Mouse (Mus musculus): ENCODE measurements at regions not wholly inside any gene's neighbourhood (a gene's known extent, or its start where the extent isn't known, plus 50 kb on each side); places are given as distances from the start of the nearest gene placed in this dataset.
A peak's percentile ranks its signal among the peaks of the same experiment; 100 is the strongest.

- DNase-seq (ENCODE audit: low spot score): peak; percentile 42
Measured at GRCm38 (mm10) chr5:121078531-121078930, 68.6 kb upstream of the Rph3a start.

GRCm38 (mm10) chr5:121076741-121077140, 66.8 kb upstream of the Rph3a start:
- no peak for DNase-seq (ENCODE audit: low spot score)

GRCm38 (mm10) chr5:121068821-121069220, 58.9 kb upstream of the Rph3a start:
- DNase-seq (ENCODE audit: low spot score): no peak

- DNase-seq (ENCODE audit: low spot score): no peak
Measured at GRCm38 (mm10) chr5:121064721-121065120, 54.8 kb upstream of the Rph3a start.

GRCm38 (mm10) chr5:121062930-121063584, 53.2 kb upstream of the Rph3a start:
- DNase-seq (ENCODE audit: low spot score): no peak

- DNase-seq (ENCODE audit: low spot score): no peak
Measured at GRCm38 (mm10) chr5:121061688-121062087, 51.8 kb upstream of the Rph3a start.
